Mouse (Mus musculus) G1E (cell line): Measurements from ENCODE around the gene Cnot6. TPM values are rescaled to one million over a fixed set of nuclear protein-coding genes. Genes with fewer than 3 reads are reported as not detected.

Source experiments
- ATAC-seq: 2 replicates; pipeline ENCODE4 v1.8.0; 2016; ENCODE audit warnings: mild to moderate bottlenecking; ENCODE audit not compliant: insufficient number of reproducible peaks, poor library complexity, low FRiP score, severe bottlenecking; ENCODE audit errors: extremely low read depth
- DNase-seq: peaks from one replicate; pipeline ENCODE4 v3.0.0; 2012; ENCODE audit warnings: low spot score
- H3K27me3 ChIP-seq: 2 replicates; pipeline ENCODE4 v1.6.1; 2012; ENCODE audit warnings: mild to moderate bottlenecking, low read length, inconsistent platforms; ENCODE audit not compliant: insufficient read depth
- H3K36me3 ChIP-seq: replicated peaks from 2 replicates; pipeline ENCODE3; 2012; ENCODE audit warnings: mild to moderate bottlenecking, inconsistent platforms
- H3K4me1 ChIP-seq: 2 replicates; pipeline ENCODE4 v1.6.1; 2012; ENCODE audit warnings: low read depth, low read length, inconsistent platforms, mixed read lengths; ENCODE audit not compliant: insufficient read depth
- H3K4me3 ChIP-seq: 2 replicates; pipeline ENCODE4 v1.5.1; 2012; ENCODE audit warnings: low read depth, mild to moderate bottlenecking, inconsistent platforms, low read length, moderate library complexity, mixed read lengths
- H3K9me3 ChIP-seq: replicated peaks from 2 replicates; pipeline ENCODE4 v1.6.1; 2012; ENCODE audit warnings: inconsistent platforms
- CTCF ChIP-seq: IDR thresholded peaks from 2 replicates; pipeline ENCODE4 v1.5.1; 2012; ENCODE audit warnings: low read depth, low read length, inconsistent platforms, mixed read lengths
- GATA1 ChIP-seq: IDR thresholded peaks from 2 replicates; pipeline ENCODE4 v1.6.1; 2012; ENCODE audit warnings: borderline replicate concordance, low read length, inconsistent platforms, mixed read lengths
- GATA2 ChIP-seq: IDR thresholded peaks from 2 replicates; pipeline ENCODE4 v1.6.1; 2012; ENCODE audit warnings: low read depth, low read length, inconsistent platforms, borderline replicate concordance
- POLR2AphosphoS5 ChIP-seq: IDR thresholded peaks from 2 replicates; pipeline ENCODE4 v1.6.1; 2012; ENCODE audit warnings: low read depth, low read length, inconsistent platforms; ENCODE audit not compliant: insufficient replicate concordance
- TAL1 ChIP-seq: conservative IDR thresholded peaks from 2 replicates; pipeline ENCODE4 v1.6.1; 2012; ENCODE audit warnings: low read depth, low read length, inconsistent platforms, mixed read lengths
- polyA plus RNA-seq: library from polyadenylated mRNA; stranded (reverse); fragments of >175 nt; gene quantifications from 2 replicates; pipeline ENCODE4 v1.2.3, GENCODE M21; 2012
- total RNA-seq, 2 experiments: library from RNA; stranded (forward) in 1 of 2; stranded (reverse) in 1 of 2; fragments of 200-1000 nt in 1 of 2; fragments of >200 nt in 1 of 2; fragmentation: Nextera tagmentation in 1 of 2; gene quantifications; 2 replicates each; pipeline ENCODE4 v1.2.3; 2014 to 2017

Cnot6 gene
- total and polyA plus RNA-seq, 3 experiments, result 44.0 to 165 (median 93.8) TPM

DNA sequence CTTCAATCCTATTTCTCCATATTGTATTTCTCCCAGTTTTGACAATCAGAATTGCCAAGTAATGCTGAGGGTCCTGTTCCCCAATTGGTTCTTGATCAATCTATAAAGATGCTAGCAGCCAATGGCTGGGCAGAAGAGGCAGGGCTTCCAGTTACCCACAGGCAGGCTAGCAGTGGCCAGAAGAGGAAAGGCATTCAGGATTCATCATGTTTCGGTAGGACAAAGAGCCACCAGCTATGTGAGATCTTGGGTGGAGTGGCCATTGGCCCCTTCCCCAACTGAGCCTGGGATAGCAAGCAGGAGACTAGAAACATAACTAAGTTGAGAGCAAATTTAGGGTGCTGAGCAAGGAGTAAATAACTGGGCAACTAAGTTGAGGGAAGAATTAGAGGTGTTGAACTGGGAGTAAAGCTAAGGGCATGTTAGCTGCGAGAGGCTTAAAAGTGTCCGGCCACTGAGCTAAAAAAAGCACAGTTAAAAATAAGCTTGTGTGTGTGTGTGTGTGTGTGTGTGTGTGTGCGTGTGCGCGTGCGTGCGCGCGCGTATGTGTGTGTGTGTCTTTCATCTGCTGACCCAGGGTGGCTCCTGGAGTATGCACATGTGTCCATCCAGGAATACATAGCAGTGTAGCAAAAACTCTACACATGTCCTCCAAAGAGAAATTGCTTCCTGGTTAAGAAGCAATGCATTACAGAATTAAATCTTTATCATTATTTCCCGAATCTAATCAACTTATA, 28.1 kb downstream of the Cnot6 start:
- Histone ChIP-seq H3K9me3 (no peaks in the 10 kb centered on the region), H3K27me3 (no peaks in the 10 kb centered on the region), H3K4me1 (peaks cover 7% of the 10 kb centered on the region; the same call in 1 of the 2 replicates), H3K36me3 (peaks cover 83% of the 10 kb centered on the region), H3K4me3 (no peak overlapping the region)
- DNase-seq (no peak), ATAC-seq (no peak)
- TF ChIP-seq TAL1, result no peak
- TF ChIP-seq CTCF, result no peak
- no peak for TF ChIP-seq POLR2AphosphoS5
- no peak for TF ChIP-seq GATA1
- no peak for TF ChIP-seq GATA2

DNA sequence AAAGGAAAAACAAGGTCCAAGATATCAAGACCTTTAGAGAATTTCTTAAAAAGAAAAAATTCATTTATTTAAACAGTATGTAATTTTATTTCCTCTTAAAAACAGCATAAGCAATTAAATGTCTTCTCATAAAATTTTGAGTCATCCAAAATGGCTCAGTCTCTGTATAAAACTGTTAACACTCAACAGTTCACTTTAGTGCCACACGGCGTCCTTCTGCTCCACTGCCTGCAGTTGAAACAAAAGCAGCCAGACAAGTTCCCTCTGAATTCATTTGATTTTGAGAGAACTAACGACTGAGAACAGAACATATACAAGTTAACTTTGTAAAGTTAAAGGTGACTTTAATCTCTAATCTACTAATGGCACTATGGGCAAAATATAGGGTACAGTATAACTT, 39.1 kb downstream of the Cnot6 start:
- no peak overlapping the region for H3K4me3 ChIP-seq
- H3K9me3 ChIP-seq, result no peaks in the 10 kb centered on the region
- peaks cover 3% of the 10 kb centered on the region for H3K4me1 ChIP-seq
- no peaks in the 10 kb centered on the region for H3K27me3 ChIP-seq
- no peak for DNase-seq
- no peak for TF ChIP-seq GATA1
- TF ChIP-seq POLR2AphosphoS5, result no peak
- no peak for TF ChIP-seq CTCF
- TF ChIP-seq GATA2, result no peak
- TF ChIP-seq TAL1, result no peak
- ATAC-seq, result no peak
- peaks cover 78% of the 10 kb centered on the region for H3K36me3 ChIP-seq

DNA sequence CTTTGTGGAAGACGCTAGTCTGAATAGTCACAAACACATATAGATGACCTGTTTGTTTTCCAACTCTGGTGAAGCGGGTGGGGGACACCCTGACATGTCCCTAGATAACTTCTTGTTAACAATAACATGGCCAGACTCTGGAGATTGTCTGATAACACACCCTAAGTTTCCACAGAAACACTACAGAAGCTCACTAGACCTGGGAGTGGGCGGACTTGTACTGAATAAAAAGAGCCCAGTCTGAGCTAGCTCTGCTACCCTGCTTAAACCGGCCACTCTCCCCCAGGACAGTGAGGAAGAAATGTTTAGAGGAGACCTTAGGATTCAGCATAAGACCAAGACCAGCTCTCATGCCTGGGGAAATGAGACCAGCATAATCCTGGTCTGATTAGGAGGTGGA, 47.1 kb downstream of the Cnot6 start:
- ATAC-seq (no peak), DNase-seq (no peak)
- Histone ChIP-seq H3K4me3 (no peak overlapping the region), H3K4me1 (peaks cover 25% of the 10 kb centered on the region), H3K27me3 (peaks cover 10% of the 10 kb centered on the region), H3K36me3 (peaks cover 53% of the 10 kb centered on the region), H3K9me3 (no peaks in the 10 kb centered on the region)
- TF ChIP-seq TAL1 (no peak), POLR2AphosphoS5 (no peak), GATA1 (no peak), CTCF (no peak), GATA2 (no peak)

DNA sequence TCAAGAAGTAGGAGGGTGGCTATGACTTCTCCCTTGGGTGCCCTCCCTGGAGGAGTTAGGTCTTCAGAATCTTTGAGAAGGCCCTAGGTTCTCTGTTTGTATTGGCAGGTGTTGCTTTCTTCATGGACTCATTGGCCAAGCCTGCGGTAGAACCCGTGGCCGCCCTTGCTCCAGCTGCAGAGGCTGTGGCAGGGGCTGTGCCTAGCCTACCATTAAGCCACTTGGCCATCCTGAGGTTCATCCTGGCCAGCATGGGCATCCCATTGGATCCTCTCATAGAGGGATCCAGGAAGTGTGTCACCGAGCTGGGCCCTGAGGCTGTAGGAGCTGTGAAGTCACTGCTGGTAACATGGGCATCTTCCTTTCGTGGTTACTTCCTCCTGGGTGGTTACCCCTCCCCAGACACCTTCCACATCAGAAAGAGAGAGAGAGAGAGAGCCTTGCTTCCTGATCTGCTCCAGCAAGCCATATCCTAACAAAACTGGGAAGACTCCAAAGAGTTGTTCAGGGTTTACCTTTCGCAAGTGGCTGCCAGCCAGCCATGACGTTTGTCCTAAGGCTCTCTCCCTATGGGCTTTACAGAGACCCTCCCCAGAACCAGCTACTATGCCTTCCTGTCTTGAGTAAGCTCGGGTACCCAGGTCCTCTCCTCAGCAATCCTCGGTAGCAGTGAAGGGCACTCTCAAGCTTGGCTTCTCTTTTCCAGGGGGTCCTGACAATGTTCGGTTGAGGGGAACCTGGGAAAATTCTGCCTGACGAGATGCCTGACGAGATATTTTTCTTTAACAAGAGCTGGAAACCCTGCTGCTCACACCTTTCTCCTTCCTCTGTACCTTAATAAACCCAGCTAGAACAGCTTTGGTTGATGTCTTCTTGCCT, 48.0 kb downstream of the Cnot6 start:
- peaks cover 25% of the 10 kb centered on the region for H3K4me1 ChIP-seq
- peaks cover 44% of the 10 kb centered on the region for H3K36me3 ChIP-seq
- H3K4me3 ChIP-seq, result no peak overlapping the region
- no peaks in the 10 kb centered on the region for H3K9me3 ChIP-seq
- H3K27me3 ChIP-seq, result peaks cover 10% of the 10 kb centered on the region
- TF ChIP-seq POLR2AphosphoS5 (no peak), TAL1 (no peak), GATA2 (no peak), GATA1 (no peak), CTCF (no peak)
- ATAC-seq, result no peak
- no peak for DNase-seq

DNA sequence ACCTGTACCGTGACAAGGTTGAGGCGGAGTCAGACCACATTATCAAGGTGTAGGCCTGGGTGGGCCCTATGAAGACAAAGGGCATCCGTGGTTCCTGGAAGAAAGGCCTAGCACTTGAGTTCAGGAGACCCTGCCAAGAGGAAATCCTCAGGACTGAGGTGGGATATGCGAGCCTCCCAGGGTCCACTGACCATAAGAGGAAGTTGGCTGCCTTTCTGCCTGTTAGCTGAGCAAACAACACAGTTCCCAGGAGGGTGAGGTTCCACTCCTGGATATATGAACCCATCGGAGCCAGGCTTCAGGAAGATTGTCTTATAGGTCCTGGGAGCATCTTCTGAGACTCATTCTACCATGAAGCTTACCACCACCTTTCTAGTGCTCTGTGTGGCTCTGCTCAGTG, 49.2 kb downstream of the Cnot6 start, which contains the start of gene Scgb3a1:
Scgb3a1 (plus strand) TSS at position 301 of the 400 bp plus-strand sequence.
- DNase-seq, result no peak
- peaks cover 25% of the 10 kb centered on the region for H3K4me1 ChIP-seq
- no peak within 1 kb of the TSS for H3K4me3 ChIP-seq
- no peaks in the 10 kb centered on the region for H3K9me3 ChIP-seq
- TF ChIP-seq POLR2AphosphoS5, result no peak
- TF ChIP-seq CTCF, result no peak
- TF ChIP-seq TAL1, result no peak
- TF ChIP-seq GATA1, result no peak
- TF ChIP-seq GATA2, result no peak
- H3K27me3 ChIP-seq, result peaks cover 10% of the 10 kb centered on the region
- H3K36me3 ChIP-seq, result peaks cover 34% of the 10 kb centered on the region
- no peak for ATAC-seq

DNA sequence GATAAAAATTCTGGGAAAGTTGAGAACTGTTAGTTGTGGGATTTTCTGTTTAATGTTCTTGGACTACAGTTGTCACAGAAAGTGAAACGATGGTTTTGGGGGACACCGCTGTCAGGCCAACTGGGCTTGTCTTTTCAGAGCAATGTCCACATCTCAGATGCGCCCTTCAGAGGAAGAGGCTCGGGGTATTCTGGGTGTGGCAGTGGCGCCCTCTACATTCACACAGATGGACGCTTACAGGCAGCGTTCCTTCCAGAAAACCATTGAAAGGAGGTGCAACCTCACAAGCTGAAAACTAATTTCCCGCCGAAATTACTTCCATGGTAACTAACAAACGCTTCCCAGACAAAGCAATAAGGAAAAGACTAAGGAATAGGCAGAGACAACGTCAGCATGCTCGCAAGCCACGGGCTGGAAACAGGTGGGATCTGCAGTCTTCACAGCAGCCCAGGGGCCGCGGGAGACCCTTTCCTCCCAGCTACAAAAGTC, 50.2 kb downstream of the Cnot6 start:
- peaks cover 10% of the 10 kb centered on the region for H3K27me3 ChIP-seq
- no peak for TF ChIP-seq CTCF
- TF ChIP-seq POLR2AphosphoS5, result no peak
- no peak for TF ChIP-seq TAL1
- TF ChIP-seq GATA1, result no peak
- no peak for TF ChIP-seq GATA2
- no peaks in the 10 kb centered on the region for H3K9me3 ChIP-seq
- H3K36me3 ChIP-seq, result peaks cover 26% of the 10 kb centered on the region
- H3K4me1 ChIP-seq, result peaks cover 25% of the 10 kb centered on the region
- no peak overlapping the region for H3K4me3 ChIP-seq
- ATAC-seq (no peak), DNase-seq (no peak)
